Mouse (Mus musculus) lung, postnatal 0 days (tissue): Measurements from ENCODE around the gene Ryk. TPM values are rescaled to one million over a fixed set of nuclear protein-coding genes. Genes with fewer than 3 reads are reported as not detected.

Source experiments
- ATAC-seq: fragments of 200-750 bp; cut with Nextera tagmentation; 2 replicates; pipeline ENCODE4 v1.8.0; 2017; ENCODE audit warnings: moderate library complexity
- DNase-seq: peaks from one replicate; pipeline ENCODE4 v3.0.0-alpha.2; 2016; ENCODE audit warnings: low spot score
- H3K27ac ChIP-seq: fragments of 300-500 bp; sonication (generic); 2 replicates; pipeline ENCODE4 v1.5.1; 2014; ENCODE audit warnings: antibody characterized with exemption, mild to moderate bottlenecking, low read length, mixed read lengths
- H3K27me3 ChIP-seq: fragments of 300-500 bp; sonication (generic); replicated peaks from 2 replicates; pipeline ENCODE4 v1.6.1; 2014; ENCODE audit warnings: low read length, mixed read lengths; ENCODE audit not compliant: insufficient read depth
- H3K36me3 ChIP-seq: fragments of 300-500 bp; sonication (generic); 2 replicates; pipeline ENCODE4 v1.6.1; 2014; ENCODE audit warnings: low read length, mixed read lengths; ENCODE audit not compliant: insufficient read depth
- H3K4me1 ChIP-seq: fragments of 300-500 bp; sonication (generic); 2 replicates; pipeline ENCODE4 v1.6.1; 2014; ENCODE audit warnings: antibody characterized with exemption, low read depth, low read length, mixed read lengths; ENCODE audit not compliant: insufficient read depth
- H3K4me2 ChIP-seq: fragments of 300-500 bp; sonication (generic); replicated peaks from 2 replicates; pipeline ENCODE4 v1.6.1; 2014; ENCODE audit warnings: low read depth, mild to moderate bottlenecking, low read length, moderate library complexity, mixed read lengths
- H3K4me3 ChIP-seq: fragments of 300-500 bp; sonication (generic); 2 replicates; pipeline ENCODE4 v1.5.1; 2014; ENCODE audit warnings: low read depth, low read length
- H3K9ac ChIP-seq: fragments of 300-500 bp; sonication (generic); replicated peaks from 2 replicates; pipeline ENCODE4 v1.6.1; 2014; ENCODE audit warnings: low read depth, mild to moderate bottlenecking
- H3K9me3 ChIP-seq: fragments of 300-500 bp; sonication (generic); 2 replicates; pipeline ENCODE4 v1.6.1; 2016; ENCODE audit warnings: low read length, mixed read lengths
- CTCF ChIP-seq: IDR thresholded peaks from 2 replicates; pipeline ENCODE4 v1.5.1; 2016; ENCODE audit warnings: antibody characterized with exemption, mild to moderate bottlenecking
- EP300 ChIP-seq: IDR thresholded peaks from 2 replicates; pipeline ENCODE4 v1.6.1; 2016; ENCODE audit warnings: antibody characterized with exemption, mild to moderate bottlenecking, control low read depth
- WGBS: fragments of 180-500 bp; shearing (Covaris S2); extraction: QIAGEN DNeasy Blood & Tissue Kit; methylation state at CpG from one replicate; pipeline ENCODE4 v1.1.7; 2014; 5-methylcytosine and 5-hydroxymethylcytosine counted together
- polyA plus RNA-seq: library from polyadenylated mRNA; unstranded; fragments of >200 nt; fragmentation: Nextera tagmentation; extraction: Ambion mirVana; gene quantifications from 2 replicates; pipeline ENCODE4 v1.2.1, GENCODE M21; 2015

The Ryk gene
- polyA plus RNA-seq, 1 experiment from 2014 or later, result 23.2 TPM

- Histone ChIP-seq H3K9me3 (no peaks in the 10 kb centered on the region), H3K9ac (no peak overlapping the region), H3K4me2 (no peak overlapping the region), H3K36me3 (no peaks in the 10 kb centered on the region; the same call in 1 of the 2 replicates), H3K4me1 (peaks cover 24% of the 10 kb centered on the region; the same call in 1 of the 2 replicates), H3K4me3 (no peak overlapping the region), H3K27ac (no peak overlapping the region), H3K27me3 (no peaks in the 10 kb centered on the region)
- DNase-seq (no peak), ATAC-seq (no peak)
- 73% methylated on average over 4 of the region's 4 CpGs for WGBS
- TF ChIP-seq CTCF (no peak), EP300 (no peak)
Measured at GRCm38 (mm10) chr9:102867516-102867915, 32.8 kb downstream of the Ryk start.

GRCm38 (mm10) chr9:102868451-102868850, 33.7 kb downstream of the Ryk start:
- H3K4me1 ChIP-seq, result peaks cover 20% of the 10 kb centered on the region; the same call in 1 of the 2 replicates
- DNase-seq (no peak), ATAC-seq (no peak)
- H3K36me3 ChIP-seq, result peaks cover 4% of the 10 kb centered on the region; the same call in 1 of the 2 replicates
- no peaks in the 10 kb centered on the region for H3K27me3 ChIP-seq
- WGBS, result 79% methylated on average over 7 of the region's 7 CpGs
- no peak overlapping the region for H3K4me2 ChIP-seq
- H3K9me3 ChIP-seq, result no peaks in the 10 kb centered on the region
- H3K9ac ChIP-seq, result no peak overlapping the region
- TF ChIP-seq EP300, result no peak
- TF ChIP-seq CTCF, result no peak
- H3K27ac ChIP-seq, result no peak overlapping the region
- H3K4me3 ChIP-seq, result no peak overlapping the region

GRCm38 (mm10) chr9:102876054-102876690, 41.5 kb downstream of the Ryk start:
- Histone ChIP-seq H3K4me3 (no peak overlapping the region), H3K9ac (no peak overlapping the region), H3K27ac (no peak overlapping the region), H3K4me2 (no peak overlapping the region), H3K9me3 (no peaks in the 10 kb centered on the region), H3K4me1 (no peaks in the 10 kb centered on the region), H3K27me3 (no peaks in the 10 kb centered on the region), H3K36me3 (peaks cover 8% of the 10 kb centered on the region)
- no peak for TF ChIP-seq CTCF
- TF ChIP-seq EP300, result no peak
- DNase-seq (no peak), ATAC-seq (no peak)
- 73% methylated on average over 7 of the region's 7 CpGs for WGBS

GRCm38 (mm10) chr9:102877916-102878315, 43.2 kb downstream of the Ryk start:
- Histone ChIP-seq H3K4me3 (no peak overlapping the region), H3K9ac (no peak overlapping the region), H3K4me2 (no peak overlapping the region), H3K27ac (no peak overlapping the region), H3K27me3 (no peaks in the 10 kb centered on the region), H3K4me1 (no peaks in the 10 kb centered on the region), H3K9me3 (no peaks in the 10 kb centered on the region), H3K36me3 (peaks cover 10% of the 10 kb centered on the region)
- TF ChIP-seq CTCF (no peak), EP300 (no peak)
- no peak for DNase-seq
- ATAC-seq, result no peak
- WGBS, result 82% methylated on average over 9 of the region's 9 CpGs

GRCm38 (mm10) chr9:102879545-102879944, 44.8 kb downstream of the Ryk start:
- DNase-seq (peak; percentile 85), ATAC-seq (peak; percentile 47)
- Histone ChIP-seq H3K36me3 (peaks cover 7% of the 10 kb centered on the region), H3K27ac (no peak overlapping the region), H3K4me1 (no peaks in the 10 kb centered on the region), H3K4me3 (no peak overlapping the region), H3K9me3 (no peaks in the 10 kb centered on the region), H3K4me2 (no peak overlapping the region), H3K27me3 (no peaks in the 10 kb centered on the region), H3K9ac (no peak overlapping the region)
- peak; percentile 82 for TF ChIP-seq CTCF
- no peak for TF ChIP-seq EP300
- WGBS, result 42% methylated on average over 8 of the region's 8 CpGs

GRCm38 (mm10) chr9:102884703-102885102, 50.0 kb downstream of the Ryk start:
- peaks cover 9% of the 10 kb centered on the region for H3K36me3 ChIP-seq
- no peaks in the 10 kb centered on the region for H3K4me1 ChIP-seq

More at GRCm38 (mm10) chr9:102884703-102885102, 50.0 kb downstream of the Ryk start:
- 89% methylated on average over 9 of the region's 9 CpGs for WGBS
- Histone ChIP-seq H3K27ac (no peak overlapping the region), H3K9me3 (no peaks in the 10 kb centered on the region), H3K4me2 (no peak overlapping the region), H3K27me3 (no peaks in the 10 kb centered on the region), H3K4me3 (no peak overlapping the region), H3K9ac (no peak overlapping the region)
- no peak for ATAC-seq
- TF ChIP-seq CTCF (no peak), EP300 (no peak)
- DNase-seq, result no peak
